Mouse (Mus musculus) small intestine, adult 2 months (tissue): ENCODE results near the gene Rpl9-ps1.

ENCODE experiments used
- CTCF ChIP-seq: fragments of 200-500 bp; IDR thresholded peaks from 2 replicates; pipeline ENCODE4 v1.5.1; 2012; ENCODE audit warnings: low read depth, mild to moderate bottlenecking, control low read depth, inconsistent platforms, low read length, moderate library complexity, mixed read lengths; ENCODE audit not compliant: insufficient replicate concordance, insufficient read length; ENCODE audit errors: extremely low read depth
- POLR2A ChIP-seq: fragments of 200-500 bp; IDR thresholded peaks from 2 replicates; pipeline ENCODE4 v1.6.1; 2012; ENCODE audit warnings: low read depth, mild to moderate bottlenecking, control low read depth, inconsistent platforms, low read length, moderate library complexity

- no peak for TF ChIP-seq POLR2A
- no peak for TF ChIP-seq CTCF
These were observed 44.8 kb downstream of the Rpl9-ps1 start for GRCm38 (mm10) chr11:83600576-83600975.
